Mouse (Mus musculus): ENCODE results near the gene Tkt. TPM values are rescaled to one million over a fixed set of nuclear protein-coding genes. Genes with fewer than 3 reads are reported as not detected.
"Not testable (repeated sequence)": the region's sequence is repeated elsewhere in the genome, so short reads cannot be mapped to it uniquely, and the experiment has no call there.

Tkt gene
- total RNA-seq, 1 experiment from 2014 or later, result 921 TPM

GRCm38 (mm10) chr14:30551981-30552380, 3.8 kb downstream of the Tkt start:
- no peak for DNase-seq

DNA sequence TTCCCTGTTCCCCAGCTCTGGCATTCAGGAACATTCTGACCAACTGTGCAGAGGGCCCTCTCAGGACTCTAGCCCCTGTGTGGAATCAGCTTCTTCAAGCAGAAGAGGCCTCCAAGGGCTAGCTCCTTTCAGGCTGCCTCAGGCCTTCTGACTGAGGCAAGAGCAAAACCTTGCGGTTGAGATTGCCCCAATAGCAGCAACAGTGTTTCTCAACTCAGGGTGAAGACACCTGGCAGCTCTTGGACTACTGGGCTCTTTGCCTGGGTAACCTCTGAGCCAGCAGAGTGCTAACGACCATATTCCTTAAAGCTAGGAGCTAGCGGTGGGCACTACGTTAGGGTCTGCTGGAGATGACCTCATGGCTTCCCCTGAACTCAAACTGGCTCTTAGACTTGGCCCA, 5.0 kb downstream of the Tkt start:
- peak; percentile 73 for DNase-seq

DNA sequence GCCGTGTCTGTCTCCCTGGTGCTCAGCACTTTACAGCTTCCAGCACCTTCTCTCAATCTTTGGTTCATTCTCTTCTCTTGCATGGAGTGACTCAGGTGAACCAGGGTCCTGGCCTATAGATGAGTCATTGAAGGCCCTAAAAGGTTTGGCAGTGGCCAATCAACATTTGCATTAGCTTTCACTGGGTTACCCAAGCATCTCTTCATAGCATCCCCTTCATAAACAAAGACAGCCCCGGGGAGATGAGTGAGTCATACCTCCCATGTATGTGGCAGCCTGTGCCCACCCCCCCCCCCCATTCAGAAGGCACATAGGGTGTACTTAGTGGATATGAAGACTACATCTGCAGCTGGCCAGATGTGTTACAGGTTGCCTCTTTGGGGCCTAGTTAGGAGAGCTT, 8.5 kb downstream of the Tkt start:
- DNase-seq, result no peak

- DNase-seq, result peak; percentile 59
Measured at GRCm38 (mm10) chr14:30557730-30558129, 9.6 kb downstream of the Tkt start.

DNA sequence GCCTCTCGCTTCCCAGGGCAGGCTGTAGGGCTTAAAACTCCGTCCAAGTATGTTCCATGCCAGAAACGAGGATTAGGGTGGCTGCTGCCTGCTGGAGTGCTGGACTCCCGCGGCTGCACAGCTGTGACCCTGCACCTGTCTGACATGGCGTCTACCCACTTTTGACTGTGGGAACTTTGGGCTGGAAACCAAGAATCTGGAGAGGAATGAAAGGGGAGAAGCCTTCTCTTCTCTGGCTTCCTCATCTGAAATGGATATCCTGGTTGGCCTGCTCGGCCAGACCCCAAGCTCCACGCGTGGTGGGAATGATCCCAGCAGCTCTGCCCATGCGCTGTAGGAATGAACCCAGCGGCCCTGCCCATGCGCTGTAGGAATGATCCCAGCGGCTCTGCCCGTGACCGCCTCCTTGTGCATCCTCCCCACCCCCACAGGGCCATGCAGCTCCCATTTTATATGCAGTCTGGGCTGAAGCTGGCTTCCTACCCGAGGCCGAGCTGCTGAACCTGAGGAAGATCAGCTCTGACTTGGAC, 11.2 kb downstream of the Tkt start:
- no peak for DNase-seq

- DNase-seq, result peak; percentile 3
Measured at GRCm38 (mm10) chr14:30560803-30561389, 12.7 kb downstream of the Tkt start.

- DNase-seq, result peak; percentile 53
Measured at GRCm38 (mm10) chr14:30561470-30562187, 13.5 kb downstream of the Tkt start.

- no peak for DNase-seq
Measured at GRCm38 (mm10) chr14:30562343-30562742, 14.2 kb downstream of the Tkt start.

GRCm38 (mm10) chr14:30564451-30564850, 16.3 kb downstream of the Tkt start:
- DNase-seq, result peak; percentile 79

DNA sequence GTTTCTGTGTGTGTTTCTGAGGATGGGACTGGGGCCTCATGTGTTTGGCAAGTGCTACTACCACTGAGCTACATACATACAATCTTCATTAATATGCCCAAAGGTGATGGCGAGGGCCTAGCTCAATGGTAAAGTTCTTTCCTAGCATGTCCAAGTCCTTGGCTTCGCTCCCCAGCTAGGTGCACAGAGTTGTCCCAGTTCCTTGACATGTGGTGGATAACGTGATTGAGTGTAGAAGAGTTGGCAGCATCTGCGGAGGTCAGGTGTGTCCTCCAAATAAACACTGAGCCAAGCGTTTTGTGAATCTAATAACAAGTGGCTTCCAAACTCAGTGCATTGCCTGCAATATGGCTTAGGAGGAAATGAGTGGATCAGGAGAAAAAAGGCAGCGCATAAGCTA, 18.2 kb downstream of the Tkt start:
- DNase-seq, result no peak

- DNase-seq, result no peak
Measured at GRCm38 (mm10) chr14:30568016-30568415, 19.9 kb downstream of the Tkt start.

DNA sequence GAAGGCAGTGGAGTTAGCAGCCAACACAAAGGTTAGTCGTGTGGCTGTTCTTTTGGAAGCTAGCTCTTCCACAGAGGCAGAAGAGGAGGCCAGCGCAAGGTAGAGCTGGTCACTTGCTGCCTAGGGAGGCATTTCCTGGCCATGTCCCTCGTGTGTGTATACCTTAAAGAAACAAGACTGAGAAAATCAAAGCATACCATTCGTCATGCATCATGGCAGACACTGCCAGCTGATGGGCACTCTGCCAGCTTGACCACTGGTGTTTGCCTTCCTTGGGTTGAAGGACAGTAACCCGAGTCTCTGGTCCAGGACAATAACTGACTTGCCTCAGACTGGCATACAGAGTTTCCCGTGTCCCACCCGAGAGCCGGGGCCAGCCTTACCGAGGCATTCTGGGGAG, 22.1 kb downstream of the Tkt start:
- DNase-seq, result peak; percentile 83

- DNase-seq, result peak; percentile 25
Measured at GRCm38 (mm10) chr14:30572253-30572652, 24.1 kb downstream of the Tkt start.

GRCm38 (mm10) chr14:30573235-30573634, 25.1 kb downstream of the Tkt start:
- DNase-seq, result peak; percentile 76

DNA sequence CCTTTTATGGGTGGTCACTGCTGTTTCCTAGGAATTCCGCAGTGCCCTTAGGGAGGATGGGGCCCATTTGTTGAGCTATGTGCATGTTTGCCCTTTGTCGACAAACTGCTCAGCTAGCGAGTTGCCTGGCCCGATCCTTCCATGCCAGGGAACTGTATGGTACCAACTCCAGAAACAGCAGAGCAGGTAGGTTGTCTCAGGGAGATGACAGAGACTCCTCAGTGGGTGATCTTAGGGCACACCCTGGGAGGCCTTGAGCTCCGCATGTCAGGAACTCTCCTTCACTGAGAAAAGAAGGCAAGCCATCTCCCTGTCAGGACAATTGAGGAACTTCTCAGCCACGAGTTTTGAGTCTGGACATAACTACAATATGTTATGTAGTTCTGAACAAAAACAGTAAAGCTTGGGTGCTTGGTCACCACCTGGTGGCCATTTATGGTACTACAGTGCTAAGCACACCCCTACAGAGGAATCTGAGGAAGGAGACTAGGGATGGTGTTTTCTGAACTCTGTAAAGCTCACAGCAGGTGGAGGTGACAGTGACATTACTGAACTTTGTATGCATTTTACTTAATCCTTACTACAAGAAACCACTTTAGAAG, 25.9 kb downstream of the Tkt start:
- DNase-seq, result peak; percentile 85

DNA sequence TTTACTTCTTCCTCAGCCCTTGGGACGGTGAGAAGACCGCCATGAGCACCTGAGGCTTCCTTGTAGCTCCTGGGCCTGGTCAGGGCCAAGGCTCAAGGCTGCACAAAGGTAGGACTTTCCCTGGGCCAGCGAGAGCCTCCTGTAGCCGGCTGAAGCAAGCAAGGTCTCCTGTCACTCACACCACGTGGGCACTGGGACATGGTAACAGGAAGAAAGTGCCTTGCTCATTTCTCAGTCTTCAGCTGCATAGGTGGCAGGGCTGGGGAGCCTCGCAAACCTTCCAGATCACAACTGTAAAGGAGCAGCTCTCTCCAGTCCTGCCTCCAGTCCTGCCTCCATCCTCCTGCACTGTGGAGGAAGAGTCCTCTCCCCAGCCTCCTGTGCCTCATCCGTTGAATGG, 27.6 kb downstream of the Tkt start:
- DNase-seq, result no peak

- DNase-seq, result no peak
Measured at GRCm38 (mm10) chr14:30576260-30576659, 28.1 kb downstream of the Tkt start.

GRCm38 (mm10) chr14:30577303-30578062, 29.3 kb downstream of the Tkt start:
- DNase-seq, result not testable (repeated sequence)

GRCm38 (mm10) chr14:30579180-30579579, 31.0 kb downstream of the Tkt start:
- DNase-seq, result no peak

- DNase-seq, result no peak
Measured at GRCm38 (mm10) chr14:30579882-30580281, 31.7 kb downstream of the Tkt start.

DNA sequence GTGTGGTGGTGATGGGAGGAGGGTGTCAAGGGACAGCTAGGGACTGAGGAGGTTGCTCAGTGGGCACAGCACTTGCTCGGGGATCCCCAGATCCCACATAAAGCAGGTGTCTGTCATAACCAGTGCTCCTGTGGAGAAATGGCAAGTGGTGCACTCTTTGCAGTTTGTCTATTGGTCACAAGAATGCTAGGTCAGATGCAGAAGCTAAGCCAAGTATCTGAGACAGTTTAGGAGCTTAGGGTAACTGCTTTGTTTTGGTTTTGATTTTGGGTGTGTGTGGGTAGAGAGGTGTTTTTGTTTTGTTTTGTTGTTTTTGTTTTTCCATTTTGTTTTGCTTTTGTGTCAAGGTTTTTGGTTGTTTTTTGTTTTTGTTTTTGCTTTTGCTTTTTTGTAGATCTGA, 33.1 kb downstream of the Tkt start:
- DNase-seq, result no peak

DNA sequence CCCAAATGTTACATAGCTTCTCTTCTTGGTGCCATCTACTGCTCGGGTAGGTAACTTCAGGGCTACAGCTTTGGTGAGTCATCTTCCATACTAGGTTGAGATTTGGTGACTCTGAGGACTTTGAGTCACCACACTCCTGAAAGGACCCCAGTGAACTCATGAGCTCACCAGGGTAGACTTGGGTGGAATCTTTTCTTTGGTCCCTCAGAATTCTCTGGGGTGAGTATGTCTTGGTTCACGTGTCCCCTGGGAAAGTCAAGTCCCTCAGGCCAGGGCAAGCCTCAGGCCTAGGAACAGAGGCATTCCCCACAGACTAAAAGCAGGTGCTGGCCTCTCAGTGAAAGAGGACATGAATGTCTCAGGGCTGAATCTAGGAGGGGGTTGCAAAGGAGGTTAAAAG, 35.9 kb downstream of the Tkt start:
- DNase-seq, result peak; percentile 47

Data from adrenal gland, postnatal 14 days (tissue).